Mouse (Mus musculus) CH12.LX (cell line): Measurements from ENCODE around the gene Tmem179b. TPM values are rescaled to one million over a fixed set of nuclear protein-coding genes. Genes with fewer than 3 reads are reported as not detected.

Experiments
- DNase-seq: peaks from one replicate; pipeline ENCODE4 v3.0.0-alpha.2; 2013; ENCODE audit errors: extremely low read depth
- H3K27ac ChIP-seq: 2 replicates; pipeline ENCODE4 v1.5.1; 2012; ENCODE audit warnings: low read depth, mild to moderate bottlenecking, control low read depth, moderate library complexity; ENCODE audit not compliant: insufficient read depth
- H3K27me3 ChIP-seq: replicated peaks from 2 replicates; pipeline ENCODE3; 2012; ENCODE audit warnings: inconsistent platforms
- H3K36me3 ChIP-seq, 2 experiments: replicated peaks in 1 of 2; 2 replicates each; pipeline versions ENCODE3 to v1.6.1; 2012; ENCODE audit warnings: inconsistent platforms in 1 of 2, low read length in 1 of 2, mild to moderate bottlenecking in 1 of 2, mixed read lengths in 1 of 2, moderate library complexity in 1 of 2; ENCODE audit not compliant: control insufficient read depth in 1 of 2, insufficient read depth in 1 of 2
- H3K4me1 ChIP-seq, 2 experiments: 2 replicates each; pipeline ENCODE4 v1.6.1; 2012; ENCODE audit warnings: inconsistent platforms in 1 of 2, moderate library complexity in 1 of 2; ENCODE audit not compliant: insufficient read depth in 2 of 2, control insufficient read depth in 1 of 2
- H3K4me2 ChIP-seq: 2 replicates; pipeline ENCODE4 v1.6.1; 2012; ENCODE audit warnings: low read depth, mild to moderate bottlenecking, control low read depth; ENCODE audit not compliant: poor library complexity, insufficient read depth, severe bottlenecking
- H3K4me3 ChIP-seq, 3 experiments: fragments of 150-350 bp in 1 of 3; sonication (generic) in 1 of 3; replicated peaks in 1 of 3; 2 replicates each; pipeline versions ENCODE3 to v1.5.1; 2011 to 2012; ENCODE audit warnings: low read depth in 2 of 3, low read length in 2 of 3, mild to moderate bottlenecking in 2 of 3, moderate library complexity in 2 of 3, control low read depth in 1 of 3, improper control_type of control experiment in 1 of 3, inconsistent platforms in 1 of 3, mixed read lengths in 1 of 3; ENCODE audit not compliant: poor library complexity in 1 of 3
- H3K79me2 ChIP-seq: replicated peaks from 2 replicates; pipeline ENCODE4 v1.6.1; 2012; ENCODE audit warnings: mild to moderate bottlenecking, moderate library complexity; ENCODE audit not compliant: control insufficient read depth, poor library complexity, insufficient read depth, severe bottlenecking; ENCODE audit errors: extremely low read depth
- H3K9ac ChIP-seq: 2 replicates; pipeline ENCODE4 v1.6.1; 2012; ENCODE audit warnings: low read depth, mild to moderate bottlenecking, control low read depth, moderate library complexity; ENCODE audit not compliant: insufficient read depth
- H3K9me3 ChIP-seq: replicated peaks from 2 replicates; pipeline ENCODE3; 2012; ENCODE audit warnings: low read length, inconsistent platforms, mixed read lengths
- BHLHE40 ChIP-seq: IDR thresholded peaks from 2 replicates; pipeline ENCODE4 v1.6.1; 2011; ENCODE audit warnings: mild to moderate bottlenecking, low read depth, low read length, improper control_type of control experiment
- CHD1 ChIP-seq: IDR thresholded peaks from 2 replicates; pipeline ENCODE4 v1.6.1; 2012; ENCODE audit warnings: low read depth, low read length, improper control_type of control experiment, inconsistent platforms
- CTCF ChIP-seq, 2 experiments: IDR thresholded peaks in 1 of 2; conservative IDR thresholded peaks in 1 of 2; 2 replicates each; pipeline ENCODE4 v1.5.1; 2011 to 2012; ENCODE audit warnings: low read depth in 2 of 2, low read length in 2 of 2, improper control_type of control experiment in 1 of 2, inconsistent platforms in 1 of 2, mild to moderate bottlenecking in 1 of 2, moderate library complexity in 1 of 2
- E2F4 ChIP-seq: IDR thresholded peaks from 2 replicates; pipeline ENCODE4 v1.6.1; 2011; ENCODE audit warnings: low read depth, low read length, improper control_type of control experiment; ENCODE audit not compliant: insufficient replicate concordance
- ELF1 ChIP-seq: IDR thresholded peaks from 2 replicates; pipeline ENCODE4 v1.6.1; 2014; ENCODE audit warnings: low read depth, mild to moderate bottlenecking, inconsistent platforms, low read length, improper control_type of control experiment
- EP300 ChIP-seq: IDR thresholded peaks from 2 replicates; pipeline ENCODE4 v1.6.1; 2011; ENCODE audit warnings: low read length, improper control_type of control experiment
- ETS1 ChIP-seq: conservative IDR thresholded peaks from 2 replicates; pipeline ENCODE4 v1.6.1; 2012; ENCODE audit warnings: low read depth, mild to moderate bottlenecking, inconsistent platforms, low read length, improper control_type of control experiment, moderate library complexity
- GABPA ChIP-seq: IDR thresholded peaks from 2 replicates; pipeline ENCODE4 v1.6.1; 2012; ENCODE audit warnings: low read depth, low read length, improper control_type of control experiment, inconsistent platforms; ENCODE audit not compliant: insufficient replicate concordance
- HCFC1 ChIP-seq: IDR thresholded peaks from 2 replicates; pipeline ENCODE4 v1.6.1; 2012; ENCODE audit warnings: low read depth, mild to moderate bottlenecking, inconsistent platforms, low read length, improper control_type of control experiment
- IRF4 ChIP-seq: IDR thresholded peaks from 2 replicates; pipeline ENCODE4 v1.6.1; 2014; ENCODE audit warnings: low read depth, mild to moderate bottlenecking, inconsistent platforms, low read length, improper control_type of control experiment
- JUN ChIP-seq: IDR thresholded peaks from 2 replicates; pipeline ENCODE4 v1.6.1; 2011; ENCODE audit warnings: low read depth, mild to moderate bottlenecking, low read length, improper control_type of control experiment, moderate library complexity; ENCODE audit not compliant: insufficient read depth
- JUND ChIP-seq: conservative IDR thresholded peaks from 2 replicates; pipeline ENCODE4 v1.6.1; 2011; ENCODE audit warnings: low read depth, low read length, improper control_type of control experiment
- KAT2A ChIP-seq: IDR thresholded peaks from 2 replicates; pipeline ENCODE4 v1.6.1; 2012; ENCODE audit warnings: low read length, improper control_type of control experiment, inconsistent platforms; ENCODE audit not compliant: insufficient replicate concordance
- MAFK ChIP-seq: IDR thresholded peaks from 2 replicates; pipeline ENCODE4 v1.6.1; 2011; ENCODE audit warnings: low read length, improper control_type of control experiment; ENCODE audit not compliant: insufficient replicate concordance
- MAX ChIP-seq: IDR thresholded peaks from 2 replicates; pipeline ENCODE4 v1.6.1; 2011; ENCODE audit warnings: low read length, improper control_type of control experiment
- MAZ ChIP-seq: IDR thresholded peaks from 2 replicates; pipeline ENCODE4 v1.6.1; 2012; ENCODE audit warnings: low read depth, mild to moderate bottlenecking, inconsistent platforms, low read length, improper control_type of control experiment, moderate library complexity
- MEF2A ChIP-seq: IDR thresholded peaks from 2 replicates; pipeline ENCODE4 v1.6.1; 2014; ENCODE audit warnings: low read depth, mild to moderate bottlenecking, inconsistent platforms, low read length, improper control_type of control experiment, borderline replicate concordance
- MXI1 ChIP-seq: IDR thresholded peaks from 2 replicates; pipeline ENCODE4 v1.6.1; 2011; ENCODE audit warnings: mild to moderate bottlenecking, low read depth, low read length, improper control_type of control experiment
- MYC ChIP-seq: IDR thresholded peaks from 2 replicates; pipeline ENCODE4 v1.6.1; 2011; ENCODE audit warnings: low read depth, mild to moderate bottlenecking, improper control_type of control experiment, low read length
- NELFE ChIP-seq: IDR thresholded peaks from 2 replicates; pipeline ENCODE4 v1.6.1; 2011; ENCODE audit warnings: low read depth, low read length, improper control_type of control experiment
- NRF1 ChIP-seq: IDR thresholded peaks from 2 replicates; pipeline ENCODE4 v1.6.1; 2014; ENCODE audit warnings: low read depth, mild to moderate bottlenecking, inconsistent platforms, low read length, improper control_type of control experiment, moderate library complexity
- PAX5 ChIP-seq: IDR thresholded peaks from 2 replicates; pipeline ENCODE4 v1.6.1; 2012; ENCODE audit warnings: low read length, inconsistent platforms, mixed read lengths
- POLR2A ChIP-seq: IDR thresholded peaks from 2 replicates; pipeline ENCODE4 v1.6.1; 2011; ENCODE audit warnings: low read depth, mild to moderate bottlenecking, improper control_type of control experiment, low read length
- POLR2AphosphoS2 ChIP-seq: IDR thresholded peaks from 2 replicates; pipeline ENCODE4 v1.6.1; 2011; ENCODE audit warnings: low read depth, low read length, improper control_type of control experiment
- RAD21 ChIP-seq: IDR thresholded peaks from 2 replicates; pipeline ENCODE4 v1.6.1; 2011; ENCODE audit warnings: low read depth, mild to moderate bottlenecking, low read length, improper control_type of control experiment, moderate library complexity
- SIN3A ChIP-seq: IDR thresholded peaks from 2 replicates; pipeline ENCODE4 v1.6.1; 2012; ENCODE audit warnings: low read length, improper control_type of control experiment, inconsistent platforms
- TBP ChIP-seq: conservative IDR thresholded peaks from 2 replicates; pipeline ENCODE4 v1.6.1; 2011; ENCODE audit warnings: low read depth, low read length, improper control_type of control experiment
- TCF12 ChIP-seq: IDR thresholded peaks from 2 replicates; pipeline ENCODE4 v1.6.1; 2014; ENCODE audit warnings: low read depth, mild to moderate bottlenecking, inconsistent platforms, low read length, improper control_type of control experiment
- UBTF ChIP-seq: IDR thresholded peaks from 2 replicates; pipeline ENCODE4 v1.6.1; 2012; ENCODE audit warnings: low read depth, mild to moderate bottlenecking, inconsistent platforms, low read length, improper control_type of control experiment, moderate library complexity
- USF1 ChIP-seq: IDR thresholded peaks from 2 replicates; pipeline ENCODE4 v1.6.1; 2014; ENCODE audit warnings: low read depth, mild to moderate bottlenecking, inconsistent platforms, low read length, improper control_type of control experiment
- USF2 ChIP-seq: conservative IDR thresholded peaks from 2 replicates; pipeline ENCODE4 v1.6.1; 2011; ENCODE audit warnings: low read depth, low read length, improper control_type of control experiment
- ZC3H11A ChIP-seq: IDR thresholded peaks from 2 replicates; pipeline ENCODE4 v1.6.1; 2012; ENCODE audit warnings: low read depth, mild to moderate bottlenecking, inconsistent platforms, low read length, improper control_type of control experiment
- ZKSCAN1 ChIP-seq: IDR thresholded peaks from 2 replicates; pipeline ENCODE4 v1.6.1; 2012; ENCODE audit warnings: low read depth, inconsistent platforms, low read length, improper control_type of control experiment, borderline replicate concordance
- ZMIZ1 ChIP-seq: IDR thresholded peaks from 2 replicates; pipeline ENCODE4 v1.6.1; 2012; ENCODE audit warnings: low read depth, mild to moderate bottlenecking, inconsistent platforms, low read length, improper control_type of control experiment
- ZNF384 ChIP-seq: IDR thresholded peaks from 2 replicates; pipeline ENCODE4 v1.6.1; 2012; ENCODE audit warnings: low read depth, low read length, improper control_type of control experiment, inconsistent platforms
- dilution Hi-C: fragments of 300-500 bp; cut with MboI; formaldehyde crosslinking; loops from 2 replicates; pipeline ENCODE4 v1.14.3; 2020; ENCODE audit warnings: low sequenced_read_pairs; ENCODE audit not compliant: extremely low pct_unique_long_range_greater_than_20kb, extremely low pct_ligation_motif_present
- in situ Hi-C: fragments of 300-500 bp; cut with MboI; formaldehyde crosslinking; loops from 3 replicates; pipeline ENCODE4 v1.14.3; 2019; ENCODE audit warnings: low sequenced_read_pairs, low pct_ligation_motif_present, low pct_unique_long_range_greater_than_20kb, mixed read lengths
- polyA plus RNA-seq: library from polyadenylated mRNA; unstranded; fragments of >175 nt; gene quantifications from 2 replicates; pipeline ENCODE4 v1.2.1, GENCODE M21; 2012; ENCODE audit warnings: low read depth; ENCODE audit not compliant: insufficient read length
- total RNA-seq, 2 experiments: library from RNA; depleted of rRNA; stranded (reverse); fragments of 300-350 nt in 1 of 2; fragments of >200 nt in 1 of 2; gene quantifications; 2 replicates each; pipeline ENCODE4 v1.2.3; 2012 to 2014

The Tmem179b gene
- total and polyA plus RNA-seq, 3 experiments: 54.4 to 105 (median 72.0) TPM

DNA sequence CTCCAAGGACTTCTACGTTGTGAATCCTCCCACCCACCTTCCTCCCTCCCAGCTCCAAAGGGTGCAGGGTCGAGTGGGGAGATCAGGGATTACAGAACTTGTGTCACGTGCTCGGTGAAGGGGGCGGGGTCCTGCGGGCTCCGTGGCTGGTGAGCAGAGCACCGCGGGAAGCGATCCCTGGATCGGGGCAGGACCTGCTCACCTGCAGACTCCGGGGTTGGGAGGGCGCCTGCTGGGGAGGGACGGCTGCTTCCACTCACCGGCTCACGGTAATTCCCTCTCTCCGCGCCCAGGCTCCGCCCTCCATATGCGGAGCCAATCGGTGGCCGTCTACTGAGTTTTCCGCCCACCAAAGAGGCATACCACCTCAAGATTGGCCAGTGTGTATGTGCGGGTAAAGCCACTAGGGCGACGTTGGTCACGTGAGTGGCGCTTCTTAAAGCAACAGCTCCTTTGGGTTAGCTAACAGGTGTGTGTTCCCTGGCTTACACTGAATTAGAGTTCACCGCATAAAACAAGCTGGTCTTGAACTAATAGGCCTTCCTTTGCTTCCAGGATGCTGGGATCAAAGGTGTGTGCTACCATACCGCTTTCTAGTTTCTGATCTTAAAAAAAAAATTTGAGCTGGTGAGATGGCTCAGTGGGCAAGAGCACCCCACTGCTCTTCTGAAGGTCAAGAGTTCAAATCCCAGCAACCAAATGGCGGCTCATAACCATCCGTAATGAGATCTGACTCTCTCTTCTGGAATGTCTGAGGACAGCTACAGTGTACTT lies 11.9 kb upstream of the Tmem179b start, which contains the start of gene Taf6l:
Gene Taf6l (minus strand): TSS at position 410 of the 774 bp plus-strand sequence.
- Histone ChIP-seq H3K36me3 (peaks cover 20 to 39% of the 10 kb centered on the region in 2 experiments), H3K9ac (peak within 1 kb of the TSS; percentile 68), H3K27ac (no peak within 1 kb of the TSS), H3K27me3 (no peaks in the 10 kb centered on the region), H3K4me3 (peak within 1 kb of the TSS; percentile 66 to 93 (median 73)), H3K4me1 (peaks cover 2 to 17% of the 10 kb centered on the region in 2 experiments; a peak in 3 of 4 replicates), H3K9me3 (no peaks in the 10 kb centered on the region), H3K79me2 (no peaks in the 10 kb centered on the region; the same call in 1 of the 2 replicates), H3K4me2 (peak within 1 kb of the TSS; percentile 84)
- dilution Hi-C loops: no loop called here
- in situ Hi-C loops: no loop called here
- DNase-seq: peak; percentile 98
- TF ChIP-seq MEF2A: no peak; the same call in 1 of the 2 replicates
- peak; percentile 93 for TF ChIP-seq MAX
- no peak for TF ChIP-seq ZKSCAN1
- no peak for TF ChIP-seq RAD21
- peak; percentile 65 for TF ChIP-seq NELFE
- TF ChIP-seq ELF1: peak; percentile 56
- TF ChIP-seq CHD1: no peak
- TF ChIP-seq ZNF384: peak; percentile 61
- TF ChIP-seq PAX5: no peak
- no peak for TF ChIP-seq JUN
- peak; percentile 81 for TF ChIP-seq POLR2A
- no peak for TF ChIP-seq ZC3H11A
- no peak for TF ChIP-seq CTCF (conservative IDR thresholded peaks at IDR 0.05 in 1 of 2, IDR thresholded peaks at IDR 0.05 in 1 of 2; ENCODE audit: low read depth in 2 of 2, low read length in 2 of 2)
- TF ChIP-seq TBP: peak; percentile 96
- TF ChIP-seq ETS1: no peak
- TF ChIP-seq SIN3A: peak; percentile 91
- TF ChIP-seq GABPA: no peak
- TF ChIP-seq NRF1: peak; percentile 39; the same call in 1 of the 2 replicates
- TF ChIP-seq IRF4: no peak
- TF ChIP-seq POLR2AphosphoS2: no peak
- TF ChIP-seq ZMIZ1: no peak
- TF ChIP-seq KAT2A: 0 out of 2 replicates have a peak, but pooled peaks have one; percentile 27
- TF ChIP-seq E2F4: 0 out of 2 replicates have a peak, but pooled peaks have one; percentile 61
- no peak for TF ChIP-seq MAZ
- no peak for TF ChIP-seq UBTF
- TF ChIP-seq EP300: no peak
- peak; percentile 89 for TF ChIP-seq MXI1
- TF ChIP-seq USF1: peak; percentile 93
- peak; percentile 73 for TF ChIP-seq HCFC1
- peak; percentile 96 for TF ChIP-seq USF2
- no peak for TF ChIP-seq JUND
- peak; percentile 68; the same call in 1 of the 2 replicates for TF ChIP-seq TCF12
- TF ChIP-seq MYC: 0 out of 2 replicates have a peak, but pooled peaks have one; percentile 3
- peak; percentile 98 for TF ChIP-seq BHLHE40
- TF ChIP-seq MAFK: no peak
